8 mouse cellular contexts compared by ENCODE assay signal in the genomic region with DNA sequence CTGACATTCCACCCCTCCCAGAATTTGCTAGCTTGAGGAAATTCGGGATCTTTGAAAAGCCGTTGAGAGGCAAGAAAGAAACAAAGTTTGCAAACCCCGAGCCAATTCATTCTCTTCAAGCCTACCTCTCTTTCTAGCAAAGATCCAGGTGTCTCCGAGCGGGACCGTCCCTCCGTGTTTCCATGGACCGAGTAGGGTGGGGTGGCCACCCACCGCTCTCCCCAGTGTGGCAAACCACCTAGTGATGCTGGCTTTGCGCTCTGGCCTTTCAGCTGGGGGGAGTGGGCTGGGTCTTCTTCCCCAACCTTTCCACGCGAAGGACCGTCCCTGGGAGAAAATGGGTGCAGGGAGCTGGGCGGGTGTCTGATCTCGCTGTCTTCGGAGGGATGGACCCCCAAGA. TPM values are rescaled to one million over a fixed set of nuclear protein-coding genes. Genes with fewer than 3 reads are reported as not detected.
DNase-seq lines count a peak whose midpoint lies in the region; ATAC-seq and TF ChIP-seq lines count a peak whose summit lies in the region.

No protein-coding gene starts in this region.

- no peak for DNase-seq in layer of hippocampus, adult 2 months (ENCODE audit: low spot score in 2 of 2)
- no peak for DNase-seq in layer of hippocampus, postnatal 14 days (ENCODE audit: low spot score in 2 of 2)
- DNase-seq in liver, postnatal 0 days: no peak
- DNase-seq in left cerebral cortex, adult 11 months (ENCODE audit: low spot score): no peak
- DNase-seq in right cerebral cortex, postnatal 25 days: no peak
- no peak for DNase-seq in right cerebral cortex, postnatal 14 days

- no peaks in the 10 kb centered on the region for H3K9me3 ChIP-seq in forebrain, embryonic 16.5 days (ENCODE audit: control insufficient read depth, low read length)
- H3K9me3 ChIP-seq in liver, postnatal 0 days (ENCODE audit: low read length): no peaks in the 10 kb centered on the region

- peak overlapping the region; percentile 64; the same call in 1 of the 2 replicates for H3K27ac ChIP-seq in layer of hippocampus, adult 2 months
- H3K27ac ChIP-seq in bone marrow macrophage, adult 2 months (ENCODE audit: insufficient read depth, low read depth, low read length): no peak overlapping the region
- no peak overlapping the region for H3K27ac ChIP-seq in forebrain, embryonic 16.5 days (ENCODE audit: low read length)
- H3K27ac ChIP-seq in liver, postnatal 0 days (ENCODE audit: low read depth): peak overlapping the region; percentile 87

- WGBS in forebrain, embryonic 16.5 days: under 1% methylated on average over 16 of the region's 16 CpGs
- under 1% methylated on average over 16 of the region's 16 CpGs for WGBS in liver, postnatal 0 days (ENCODE audit: insufficient replicate concordance)

- H3K4me2 ChIP-seq in forebrain, embryonic 16.5 days (ENCODE audit: low read length): peak overlapping the region; percentile 83
- peak overlapping the region; percentile 76 for H3K4me2 ChIP-seq in liver, postnatal 0 days (ENCODE audit: low read depth, low read length)

- peak overlapping the region; percentile 51 for H3K9ac ChIP-seq in forebrain, embryonic 16.5 days (replicated peaks; ENCODE audit: low read depth, low read length)
- H3K9ac ChIP-seq in liver, postnatal 0 days (replicated peaks): peak overlapping the region; percentile 72

- no peaks in the 10 kb centered on the region for H3K27me3 ChIP-seq in forebrain, embryonic 16.5 days (replicated peaks; ENCODE audit: control insufficient read depth, insufficient read depth, low read length)
- 0 out of 2 replicates have a peak, but pooled peaks cover 4% of the 10 kb centered on the region for H3K27me3 ChIP-seq in liver, postnatal 0 days (ENCODE audit: insufficient read depth, low read length)

- no peak for TF ChIP-seq POLR2A in bone marrow macrophage, adult 2 months (IDR thresholded peaks at IDR 0.05; ENCODE audit: borderline replicate concordance, low read depth, low read length)

- H3K36me3 ChIP-seq in forebrain, embryonic 16.5 days (ENCODE audit: control insufficient read depth, insufficient read depth): no peaks in the 10 kb centered on the region
- H3K36me3 ChIP-seq in liver, postnatal 0 days (replicated peaks; ENCODE audit: insufficient read depth, low read length): no peaks in the 10 kb centered on the region; the same call in 1 of the 2 replicates

- peak overlapping the region; percentile 68 for H3K4me3 ChIP-seq in layer of hippocampus, adult 2 months
- H3K4me3 ChIP-seq in bone marrow macrophage, adult 2 months (ENCODE audit: insufficient read depth, low read length): peak overlapping the region; percentile 44
- peak overlapping the region; percentile 47 for H3K4me3 ChIP-seq in forebrain, embryonic 16.5 days (replicated peaks; ENCODE audit: low read length)
- H3K4me3 ChIP-seq in liver, postnatal 0 days (ENCODE audit: low read depth, low read length): peak overlapping the region; percentile 65

- no peak for TF ChIP-seq EP300 in liver, postnatal 0 days (IDR thresholded peaks at IDR 0.05; ENCODE audit: low read depth)

- no peak for ATAC-seq in forebrain, embryonic 16.5 days
- ATAC-seq in liver, postnatal 0 days: peak; percentile 9

- no peak for TF ChIP-seq CTCF in layer of hippocampus, adult 2 months (conservative IDR thresholded peaks at IDR 0.05)
- TF ChIP-seq CTCF in bone marrow macrophage, adult 2 months (IDR thresholded peaks at IDR 0.05; ENCODE audit: low read depth, low read length): no peak
- TF ChIP-seq CTCF in liver, postnatal 0 days (IDR thresholded peaks at IDR 0.05; ENCODE audit: low read depth): no peak

- H3K4me1 ChIP-seq in bone marrow macrophage, adult 2 months (ENCODE audit: control insufficient read depth, insufficient read depth, low read length): peaks cover 9% of the 10 kb centered on the region
- peaks cover 22% of the 10 kb centered on the region for H3K4me1 ChIP-seq in forebrain, embryonic 16.5 days (replicated peaks; ENCODE audit: control insufficient read depth, insufficient read depth, low read length)
- peaks cover 30% of the 10 kb centered on the region for H3K4me1 ChIP-seq in liver, postnatal 0 days (ENCODE audit: insufficient read depth)

RNA-seq across cellular contexts. Expression of gene Atp2b4, which starts 0.3 kb away (rescaled TPM):
- 10 to 100 TPM; 78.4 to 89.6 TPM for total RNA-seq in layer of hippocampus, adult 2 months (2021)
- 10 to 100 TPM; 62.9 to 67.4 TPM for total RNA-seq in layer of hippocampus, postnatal 14 days (2021)
- 2.9 and 3.7 TPM in 2 replicates for polyA plus RNA-seq in bone marrow macrophage, adult 2 months (2012; ENCODE audit: insufficient read depth, insufficient read length, missing spikeins)
- 9.3 and 11.1 TPM in 2 replicates for polyA plus RNA-seq in forebrain, embryonic 16.5 days (2015; fragmentation: Nextera tagmentation; extraction: Ambion mirVana)
- polyA plus RNA-seq in liver, postnatal 0 days (2015; fragmentation: Nextera tagmentation; extraction: Ambion mirVana): 6.6 and 9.9 TPM in 2 replicates

Comparison
In these comparisons a context has a peak if more than half of its experiments do, and no peak if none do; other contexts are left out.
1. H3K27ac ChIP-seq: peak in layer of hippocampus, adult 2 months (single experiment) and liver, postnatal 0 days (single experiment); none in bone marrow macrophage, adult 2 months (single experiment) and forebrain, embryonic 16.5 days (single experiment).
2. Peak in every context shown above with its lines, with median percentiles within 50 percentile points of each other: H3K4me3 ChIP-seq.